Mouse (Mus musculus): ENCODE measurements around the gene Slc28a2. TPM values are rescaled to one million over a fixed set of nuclear protein-coding genes. Genes with fewer than 3 reads are reported as not detected.
"Not testable (repeated sequence)": the region's sequence is repeated elsewhere in the genome, so short reads cannot be mapped to it uniquely, and the experiment has no call there.

The Slc28a2 gene
- polyA plus RNA-seq, 1 experiment from 2014 or later: not detected

GRCm38 (mm10) chr2:122484641-122485040, 58.4 kb downstream of the Slc28a2 start, which contains the start of gene Gm14085:
TSS of gene Gm14085 (plus strand) at chr2:122484941.
- Histone ChIP-seq H3K9me3 (ENCODE audit: control insufficient read depth, low read length) (no peaks in the 10 kb centered on the region), H3K36me3 (ENCODE audit: control insufficient read depth, insufficient read depth, low read length) (no peaks in the 10 kb centered on the region), H3K27ac (replicated peaks; ENCODE audit: low read depth, low read length) (no peak within 1 kb of the TSS), H3K4me2 (ENCODE audit: low read length) (no peak within 1 kb of the TSS), H3K4me3 (replicated peaks; ENCODE audit: low read depth, low read length) (no peak within 1 kb of the TSS), H3K4me1 (ENCODE audit: control insufficient read depth, insufficient read depth, low read length) (no peaks in the 10 kb centered on the region), H3K9ac (replicated peaks; ENCODE audit: low read length) (no peak within 1 kb of the TSS), H3K27me3 (ENCODE audit: control insufficient read depth, insufficient read depth, low read length) (no peaks in the 10 kb centered on the region)
- 90% methylated on average over 1 of the region's 1 CpGs for WGBS
- ATAC-seq (ENCODE audit: low FRiP score, low TSS enrichment) (no peak), DNase-seq (no peak)

DNA sequence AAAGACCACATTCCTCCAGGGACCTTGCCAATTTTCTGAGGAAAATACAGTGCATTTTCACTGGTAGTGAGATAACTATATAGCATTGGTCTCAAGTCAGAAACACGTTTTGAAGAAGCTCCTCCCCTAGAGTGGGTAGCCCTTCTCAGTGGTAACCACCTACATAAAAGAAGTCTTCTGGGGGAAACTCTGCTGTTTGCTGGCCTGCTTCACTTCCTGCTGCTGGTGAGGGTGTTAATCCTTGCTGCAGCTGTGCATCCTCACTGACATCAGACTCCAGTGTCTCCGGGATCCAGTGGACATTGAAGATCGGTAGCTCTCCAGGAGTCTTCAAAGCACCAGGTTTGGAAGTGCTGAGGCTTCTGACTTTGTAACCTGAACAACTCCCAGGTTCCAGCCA, 59.4 kb downstream of the Slc28a2 start:
- not testable (repeated sequence) for ATAC-seq (ENCODE audit: low FRiP score, low TSS enrichment); H3K9ac ChIP-seq (replicated peaks; ENCODE audit: low read length); DNase-seq; H3K36me3 ChIP-seq (ENCODE audit: control insufficient read depth, insufficient read depth, low read length); H3K27me3 ChIP-seq (ENCODE audit: control insufficient read depth, insufficient read depth, low read length); H3K27ac ChIP-seq (replicated peaks; ENCODE audit: low read depth, low read length); H3K4me2 ChIP-seq (ENCODE audit: low read length); H3K9me3 ChIP-seq (ENCODE audit: control insufficient read depth, low read length); H3K4me1 ChIP-seq (ENCODE audit: control insufficient read depth, insufficient read depth, low read length); H3K4me3 ChIP-seq (replicated peaks; ENCODE audit: low read depth, low read length)
- 71% methylated on average over 2 of the region's 3 CpGs for WGBS

DNA sequence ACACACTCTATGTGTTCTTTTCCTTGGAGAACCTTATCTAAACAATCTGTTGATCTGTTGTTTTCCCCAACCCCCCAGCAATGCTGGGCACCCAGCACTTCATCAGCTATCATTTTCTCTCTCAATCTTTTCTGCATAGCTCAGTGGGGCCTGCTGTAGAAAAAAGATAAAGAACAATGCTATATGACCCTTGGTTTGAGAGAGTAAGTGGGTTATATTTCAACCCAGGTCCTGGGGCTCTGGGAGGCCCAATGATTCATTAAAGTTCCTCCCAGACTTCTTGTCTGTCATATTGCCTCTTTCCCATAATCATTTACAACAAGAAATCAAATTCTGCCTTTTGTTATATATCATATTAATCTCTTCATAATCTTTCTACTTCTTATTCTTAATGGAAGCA, 59.8 kb downstream of the Slc28a2 start:
- H3K4me2 ChIP-seq (ENCODE audit: low read length); H3K4me3 ChIP-seq (replicated peaks; ENCODE audit: low read depth, low read length); ATAC-seq (ENCODE audit: low FRiP score, low TSS enrichment); DNase-seq; H3K27me3 ChIP-seq (ENCODE audit: control insufficient read depth, insufficient read depth, low read length); H3K36me3 ChIP-seq (ENCODE audit: control insufficient read depth, insufficient read depth, low read length); H3K9me3 ChIP-seq (ENCODE audit: control insufficient read depth, low read length); H3K4me1 ChIP-seq (ENCODE audit: control insufficient read depth, insufficient read depth, low read length); H3K27ac ChIP-seq (replicated peaks; ENCODE audit: low read depth, low read length); H3K9ac ChIP-seq (replicated peaks; ENCODE audit: low read length): not testable (repeated sequence)

GRCm38 (mm10) chr2:122486674-122487073, 60.4 kb downstream of the Slc28a2 start:
- Histone ChIP-seq H3K36me3 (ENCODE audit: control insufficient read depth, insufficient read depth, low read length) (no peaks in the 10 kb centered on the region), H3K27me3 (ENCODE audit: control insufficient read depth, insufficient read depth, low read length) (no peaks in the 10 kb centered on the region), H3K9me3 (ENCODE audit: control insufficient read depth, low read length) (no peaks in the 10 kb centered on the region), H3K27ac (replicated peaks; ENCODE audit: low read depth, low read length) (no peak overlapping the region), H3K4me2 (ENCODE audit: low read length) (no peak overlapping the region), H3K9ac (replicated peaks; ENCODE audit: low read length) (no peak overlapping the region), H3K4me3 (replicated peaks; ENCODE audit: low read depth, low read length) (no peak overlapping the region), H3K4me1 (ENCODE audit: control insufficient read depth, insufficient read depth, low read length) (no peaks in the 10 kb centered on the region)
- WGBS: 90% methylated on average over 2 of the region's 2 CpGs
- DNase-seq (no peak), ATAC-seq (ENCODE audit: low FRiP score, low TSS enrichment) (no peak)

Other genes with a start within 250 kb of the Slc28a2 start
- not detected in 2 replicates for gene Patl2, start 240.3 kb upstream of the Slc28a2 start, polyA plus RNA-seq (2014; fragmentation: Nextera tagmentation; extraction: Ambion mirVana)
- gene Terb2, start 240.2 kb upstream of the Slc28a2 start, polyA plus RNA-seq (2014; fragmentation: Nextera tagmentation; extraction: Ambion mirVana): not detected in 2 replicates
- gene Sord, start 191.7 kb upstream of the Slc28a2 start, polyA plus RNA-seq (2014; fragmentation: Nextera tagmentation; extraction: Ambion mirVana): 17.6 and 22.7 TPM in 2 replicates
- gene Duox2, start 128.0 kb upstream of the Slc28a2 start, polyA plus RNA-seq (2014; fragmentation: Nextera tagmentation; extraction: Ambion mirVana): 0.04 TPM in 1 of 2 replicates, not detected in the other
- gene Duoxa2, start 127.6 kb upstream of the Slc28a2 start, polyA plus RNA-seq (2014; fragmentation: Nextera tagmentation; extraction: Ambion mirVana): 0.23 TPM in 1 of 2 replicates, not detected in the other
- gene Duoxa1, start 112.7 kb upstream of the Slc28a2 start, polyA plus RNA-seq (2014; fragmentation: Nextera tagmentation; extraction: Ambion mirVana): 0.25 TPM in 1 of 2 replicates, not detected in the other
- 0.18 and 0.22 TPM in 2 replicates for gene Duox1, start 110.8 kb upstream of the Slc28a2 start, polyA plus RNA-seq (2014; fragmentation: Nextera tagmentation; extraction: Ambion mirVana)
- 15.9 and 19.2 TPM in 2 replicates for gene Shf, start 57.3 kb upstream of the Slc28a2 start, polyA plus RNA-seq (2014; fragmentation: Nextera tagmentation; extraction: Ambion mirVana)
- not detected in 2 replicates for gene Gm14085, start 58.5 kb downstream of the Slc28a2 start, polyA plus RNA-seq (2014; fragmentation: Nextera tagmentation; extraction: Ambion mirVana)
- gene Gatm, start 184.8 kb downstream of the Slc28a2 start, polyA plus RNA-seq (2014; fragmentation: Nextera tagmentation; extraction: Ambion mirVana): 27.8 and 39.6 TPM in 2 replicates
- 0.32 and 0.76 TPM in 2 replicates for gene AA467197, start 210.5 kb downstream of the Slc28a2 start, polyA plus RNA-seq (2014; fragmentation: Nextera tagmentation; extraction: Ambion mirVana)

Data from midbrain, embryonic 14.5 days (tissue).